Mouse (Mus musculus): ENCODE results near the gene 1700016D06Rik.

Gene 1700016D06Rik

DNA sequence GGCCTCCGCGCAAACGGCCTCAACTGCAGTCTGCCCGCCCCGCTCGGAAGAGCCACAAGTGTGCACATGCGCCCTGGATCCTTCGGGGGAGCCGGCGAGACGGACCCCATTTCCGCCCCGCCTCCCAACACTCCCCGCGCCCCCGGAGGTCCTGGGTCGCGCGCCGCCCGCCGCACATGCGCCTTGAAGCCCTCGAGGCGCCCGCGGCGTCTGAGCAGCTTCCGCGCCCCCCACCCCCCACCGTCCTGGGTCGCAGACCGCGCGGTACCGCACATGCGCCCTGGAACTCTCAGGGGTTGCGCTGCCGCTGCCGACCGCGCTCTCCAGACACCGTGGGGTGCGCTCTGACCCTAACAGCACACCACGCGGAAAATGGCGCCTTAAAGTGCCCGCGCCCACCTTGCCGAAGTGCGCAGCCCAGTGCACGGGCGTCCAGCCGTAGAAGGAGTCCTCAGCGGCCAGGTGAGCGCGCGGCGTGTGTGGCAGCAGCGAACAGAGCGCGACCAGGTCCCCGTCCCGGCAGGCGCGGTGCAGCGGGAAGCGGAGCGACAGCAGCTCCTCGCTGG, 65.8 kb downstream of the 1700016D06Rik start:
- peak; percentile 96 for DNase-seq (ENCODE audit: inconsistent ontology term)

DNA sequence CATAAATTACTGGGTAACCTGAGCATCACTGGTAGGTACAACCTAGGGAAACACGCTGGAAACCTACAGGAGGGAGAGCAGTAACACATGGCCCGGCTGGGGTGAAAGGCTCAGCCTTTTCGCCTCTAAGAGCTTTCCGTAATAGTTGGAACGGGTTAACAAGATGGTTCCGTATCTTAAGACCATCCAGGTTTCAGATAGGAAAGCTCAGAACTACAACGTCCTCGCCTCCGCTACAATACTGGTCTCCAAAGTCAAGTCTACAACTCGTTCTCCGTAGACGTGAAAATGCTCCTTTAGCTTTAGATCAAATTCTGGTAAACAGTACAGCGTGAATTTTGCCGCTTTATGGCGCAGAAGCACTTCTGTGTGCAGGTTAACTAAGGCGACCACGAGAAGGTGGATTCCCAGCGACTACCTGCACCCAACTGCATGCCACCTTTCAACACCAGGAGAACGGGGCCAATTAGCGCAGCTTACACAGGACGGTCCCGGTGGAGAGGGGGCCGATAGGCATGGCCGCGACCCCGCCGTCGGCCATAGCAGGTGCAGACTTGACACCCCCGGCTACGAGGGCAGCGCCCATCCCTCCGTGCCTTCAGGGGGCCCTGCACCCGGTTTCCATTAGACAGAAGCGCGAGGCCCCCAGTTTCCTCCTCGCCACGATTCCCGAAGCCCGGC, 66.4 kb downstream of the 1700016D06Rik start:
- DNase-seq (ENCODE audit: inconsistent ontology term): no peak

DNA sequence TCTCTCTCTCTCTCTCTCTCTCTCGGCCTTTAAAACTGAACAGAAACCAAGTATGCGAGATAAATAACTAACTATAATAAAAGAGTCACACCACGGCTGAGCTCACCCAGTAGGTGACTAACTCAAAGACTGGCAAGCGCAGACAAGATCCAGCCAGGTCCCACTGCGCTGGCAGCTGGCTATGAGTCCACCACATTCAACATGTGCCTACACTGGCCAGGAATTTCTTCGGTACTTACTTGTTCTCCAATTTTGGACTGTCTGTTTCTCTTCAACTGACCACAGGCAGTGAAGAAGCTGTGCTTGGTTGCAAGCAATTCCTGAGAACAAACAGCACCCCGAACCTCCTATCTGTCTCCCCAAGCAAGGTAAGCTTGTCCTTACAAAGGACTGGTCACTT, 67.4 kb downstream of the 1700016D06Rik start:
- peak; percentile 79 for DNase-seq (ENCODE audit: inconsistent ontology term)

DNA sequence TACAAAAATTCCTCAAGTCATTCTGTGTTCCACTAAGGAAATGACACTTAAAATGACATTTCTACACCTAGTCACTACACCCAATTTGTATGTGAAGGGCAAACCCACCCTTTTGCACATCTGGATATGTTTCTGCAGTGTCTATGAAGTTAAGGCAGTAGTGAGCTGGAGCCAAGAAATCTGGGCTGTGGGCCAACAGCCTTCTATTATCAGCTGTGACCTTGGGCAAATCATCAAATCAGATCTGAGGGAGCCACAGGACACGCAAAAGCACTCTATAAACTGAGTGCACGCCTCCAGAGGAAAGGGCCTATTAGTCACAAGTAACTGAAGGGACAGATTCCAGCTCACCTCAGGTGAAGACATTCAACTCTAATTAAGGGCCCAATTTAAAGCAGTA, 68.5 kb downstream of the 1700016D06Rik start:
- no peak for DNase-seq (ENCODE audit: inconsistent ontology term)

DNA sequence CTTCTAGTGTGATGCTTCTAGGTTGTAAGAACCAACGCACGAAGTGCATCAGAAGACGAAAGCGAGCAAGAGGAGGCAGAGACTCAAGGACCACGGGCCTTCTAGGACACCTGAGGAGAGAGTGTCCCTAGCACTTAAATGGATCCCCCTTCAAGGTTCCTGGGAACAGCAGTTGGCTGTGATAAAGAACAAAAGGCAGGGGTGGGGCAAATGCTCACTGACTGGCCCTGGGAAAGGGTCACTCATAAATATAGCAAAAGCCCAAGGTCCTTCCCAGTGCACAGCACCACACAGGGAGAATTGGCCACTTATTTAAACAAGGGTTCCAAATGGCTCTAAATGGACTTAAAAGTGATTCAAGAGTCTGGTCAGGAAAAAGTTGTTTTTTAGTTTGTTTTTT, 71.7 kb downstream of the 1700016D06Rik start:
- DNase-seq (ENCODE audit: inconsistent ontology term): no peak

DNA sequence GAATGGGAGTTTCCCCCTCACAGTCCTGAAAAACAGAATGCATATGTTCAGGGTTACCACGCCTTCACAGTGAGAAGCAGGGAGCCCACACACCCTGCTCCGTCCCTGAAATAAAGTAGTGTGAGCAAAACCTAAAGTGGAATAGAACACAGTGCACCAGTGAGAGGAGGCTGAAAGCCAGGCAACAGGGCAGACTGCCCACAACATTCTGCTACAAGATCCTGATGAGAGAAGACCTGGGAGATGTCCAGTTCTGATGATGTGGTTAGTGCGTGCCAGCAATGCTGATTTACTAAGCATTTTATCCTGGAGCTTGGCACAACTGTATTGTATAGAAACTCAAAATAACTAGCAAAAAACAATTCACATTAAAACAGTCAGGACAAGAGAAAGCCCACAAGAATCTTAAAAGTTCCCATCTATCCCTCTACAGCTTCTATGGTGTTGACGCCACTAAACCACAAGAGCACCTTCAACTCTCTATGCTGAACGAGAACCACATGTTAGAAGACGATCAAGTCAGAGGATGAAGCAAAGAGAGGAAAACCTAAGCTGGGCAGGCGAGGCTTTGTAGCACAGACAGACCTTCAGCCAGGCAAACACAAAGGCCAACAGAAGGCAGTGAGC, 72.2 kb downstream of the 1700016D06Rik start:
- peak; percentile 52 for DNase-seq (ENCODE audit: inconsistent ontology term)

DNA sequence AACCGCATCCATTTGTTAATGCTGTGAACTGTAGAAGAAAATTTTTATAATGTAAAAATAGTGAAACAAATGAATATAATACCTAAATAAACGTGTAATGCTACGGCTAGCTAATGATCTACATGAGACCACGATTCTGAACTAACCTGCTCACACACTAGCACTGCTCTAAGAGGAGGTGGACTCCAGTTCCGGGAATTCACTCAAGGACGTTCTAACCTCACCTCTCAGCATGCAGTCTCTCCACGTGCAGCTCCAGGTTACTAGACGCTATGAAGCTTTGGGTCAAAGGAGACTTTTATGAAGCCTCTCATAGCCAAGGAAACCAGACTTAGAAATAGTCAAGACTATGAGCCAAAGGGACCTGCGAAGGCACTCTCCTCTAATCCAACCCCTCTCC, 73.1 kb downstream of the 1700016D06Rik start:
- DNase-seq (ENCODE audit: inconsistent ontology term): no peak

DNA sequence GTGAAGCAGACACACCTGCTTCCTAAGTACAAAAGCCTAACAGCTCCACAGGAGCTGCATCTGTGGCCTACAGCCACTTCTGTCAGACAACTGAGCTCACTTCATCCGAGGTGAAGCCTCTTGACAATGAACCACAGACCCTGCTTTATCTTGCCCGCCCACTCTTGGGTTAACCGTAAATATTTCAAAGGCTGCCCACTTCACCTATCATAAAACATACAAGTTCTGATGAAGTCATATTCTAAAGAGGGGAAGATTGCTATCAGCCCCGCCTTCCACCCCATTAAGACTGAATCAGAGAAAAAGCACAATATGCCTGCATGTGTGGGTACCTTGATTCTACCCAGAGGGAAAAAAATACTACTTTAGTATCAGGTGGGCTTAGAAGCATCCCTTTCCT, 75.8 kb downstream of the 1700016D06Rik start:
- DNase-seq (ENCODE audit: inconsistent ontology term): no peak

DNA sequence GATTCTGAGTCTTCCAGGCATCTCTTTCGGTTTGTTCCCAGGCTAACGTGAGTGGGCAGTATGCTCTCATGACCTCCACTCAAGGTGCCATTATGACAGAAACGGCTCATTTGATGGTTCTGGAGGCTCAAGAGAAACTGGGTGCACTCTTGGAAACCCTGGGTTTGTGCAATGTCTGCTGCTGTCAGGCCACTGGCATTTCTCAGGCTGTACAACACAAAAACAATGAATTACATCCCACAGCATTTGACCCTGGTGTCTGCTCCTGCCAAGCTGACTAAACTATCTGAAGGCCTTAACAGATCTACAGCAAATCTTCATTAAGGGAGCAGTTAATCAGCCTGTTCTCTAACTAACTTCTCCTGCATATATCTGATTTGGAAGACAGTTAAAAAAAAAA, 81.8 kb downstream of the 1700016D06Rik start:
- no peak for DNase-seq (ENCODE audit: inconsistent ontology term)

DNA sequence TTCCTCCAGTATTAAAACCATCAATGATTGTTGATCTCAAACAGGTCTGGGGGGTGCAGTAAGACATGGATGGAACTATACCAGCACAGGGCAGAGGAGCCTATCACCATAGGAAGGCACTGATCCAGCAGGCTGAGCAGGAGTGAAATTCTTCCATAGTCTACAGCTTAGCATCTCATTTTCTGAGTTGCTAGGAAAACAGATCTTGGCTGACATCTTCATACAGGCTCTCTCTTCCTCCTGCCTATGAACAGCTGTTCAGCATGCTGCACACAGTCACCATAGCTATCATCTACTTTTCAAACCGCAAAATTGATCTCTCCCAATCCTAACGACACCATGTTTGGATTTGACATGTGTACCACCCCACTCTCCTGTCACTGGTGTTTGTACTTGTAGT, 82.8 kb downstream of the 1700016D06Rik start:
- DNase-seq (ENCODE audit: inconsistent ontology term): no peak

DNA sequence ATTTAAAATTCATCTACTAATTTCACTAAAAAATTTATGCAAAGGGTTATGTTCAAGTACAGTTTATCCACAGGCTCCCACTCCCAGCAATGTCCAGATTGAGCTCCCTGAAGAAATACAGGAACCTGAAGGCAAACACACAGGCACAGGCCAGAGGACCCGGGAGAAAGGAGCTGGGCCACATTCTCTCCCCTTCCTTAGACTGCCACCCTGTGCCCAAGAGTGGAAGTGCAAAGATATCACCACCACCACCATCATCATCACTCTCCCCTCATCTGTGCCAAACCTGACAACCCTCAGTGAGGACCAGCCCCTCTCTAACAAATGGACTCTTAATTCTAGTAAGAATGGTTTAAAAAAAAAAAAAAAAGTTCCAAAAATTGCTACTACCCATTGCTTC, 84.6 kb downstream of the 1700016D06Rik start:
- no peak for DNase-seq (ENCODE audit: inconsistent ontology term)

DNA sequence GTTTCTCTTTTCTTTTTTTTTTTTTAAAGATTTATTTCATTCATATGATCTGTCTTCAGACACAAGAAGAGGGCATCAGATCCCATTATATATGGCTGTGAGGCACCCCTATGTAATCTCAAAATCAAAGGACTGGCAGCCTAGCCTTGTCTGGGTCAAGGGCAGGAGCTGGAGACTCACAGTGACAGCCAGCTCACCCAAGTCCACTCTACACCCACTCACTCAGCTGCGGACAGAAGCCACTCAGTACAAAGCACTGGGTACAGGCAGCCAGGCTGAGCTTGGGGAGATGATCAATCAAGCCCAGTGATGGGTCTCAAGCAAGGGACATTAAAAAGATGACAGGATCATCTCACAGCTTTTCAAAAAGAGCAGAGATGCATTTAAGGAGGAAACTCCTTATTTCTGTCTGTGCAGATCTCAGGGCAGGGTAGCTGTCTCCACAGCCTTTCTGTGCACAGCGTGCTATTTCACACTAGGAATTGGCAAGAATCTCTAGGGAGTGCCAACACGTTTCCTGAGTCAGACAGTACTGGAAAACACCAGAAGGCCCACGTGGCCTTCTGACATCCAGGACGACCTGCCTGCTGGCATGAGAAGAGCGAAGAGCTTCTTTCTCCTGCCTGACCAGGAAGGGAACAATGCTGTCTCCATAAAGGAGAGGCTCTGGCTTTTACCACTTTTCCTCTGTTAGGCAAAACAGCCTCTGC, 86.6 kb downstream of the 1700016D06Rik start:
- DNase-seq (ENCODE audit: inconsistent ontology term): no peak

DNA sequence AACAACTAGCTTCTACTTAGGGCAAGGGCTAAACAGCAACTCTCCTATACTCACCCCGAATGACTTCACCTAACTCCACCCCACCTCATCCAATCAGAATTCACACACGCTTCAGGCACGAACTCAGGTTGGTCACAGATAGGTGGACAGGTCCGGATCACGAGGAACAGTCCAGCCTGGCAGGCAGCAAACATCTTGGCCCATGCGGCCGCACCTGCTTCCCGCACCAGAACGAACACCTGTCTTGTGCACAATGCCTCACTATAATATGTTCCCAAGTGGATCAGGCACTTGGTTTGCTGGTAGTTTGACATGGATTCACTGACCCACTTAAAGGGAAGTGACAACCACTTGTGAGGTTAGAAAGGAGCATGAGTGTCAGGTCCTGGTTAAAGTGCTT, 92.0 kb downstream of the 1700016D06Rik start:
- DNase-seq (ENCODE audit: inconsistent ontology term): no peak
